Mouse (Mus musculus) bone marrow macrophage, adult 2 months (primary cell): ENCODE measurements around the gene Pard3.

Experiments
- CTCF ChIP-seq: IDR thresholded peaks from 2 replicates; pipeline ENCODE4 v1.5.1; 2012; ENCODE audit warnings: low read depth, mild to moderate bottlenecking, low read length, moderate library complexity
- POLR2A ChIP-seq: IDR thresholded peaks from 2 replicates; pipeline ENCODE4 v1.6.1; 2012; ENCODE audit warnings: mild to moderate bottlenecking, low read depth, low read length, borderline replicate concordance

DNA sequence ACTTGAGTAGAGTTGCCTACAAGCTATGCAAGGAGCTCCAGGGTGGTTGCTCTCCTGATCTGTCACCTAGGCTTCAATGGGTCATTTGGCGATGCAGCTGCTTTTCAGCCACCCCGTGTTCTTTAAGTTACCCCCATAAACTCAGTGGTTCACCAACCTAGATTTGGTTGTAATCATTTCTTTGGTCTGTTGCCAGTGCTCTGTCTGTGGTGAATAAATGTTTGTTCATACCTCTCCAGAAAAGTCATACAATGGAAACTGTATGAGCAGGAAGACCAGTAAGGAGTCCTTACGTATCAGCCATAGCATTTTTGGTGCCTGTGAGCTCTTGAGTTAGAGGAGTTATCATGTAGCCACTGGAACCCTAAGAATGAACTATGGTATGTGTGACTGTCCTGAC is 17.6 kb downstream of the Pard3 start:
- TF ChIP-seq CTCF: no peak
- no peak for TF ChIP-seq POLR2A
